Mouse (Mus musculus): Measurements from ENCODE around the gene Ces2c. TPM values are rescaled to one million over a fixed set of nuclear protein-coding genes. Genes with fewer than 3 reads are reported as not detected.
"Not testable (repeated sequence)": the region's sequence is repeated elsewhere in the genome, so short reads cannot be mapped to it uniquely, and the experiment has no call there.

Gene Ces2c
- polyA plus RNA-seq, 1 experiment: not detected

- Histone ChIP-seq H3K27ac (ENCODE audit: insufficient read depth, low read depth, low read length) (no peak overlapping the region), H3K4me1 (ENCODE audit: control insufficient read depth, insufficient read depth, low read length) (no peaks in the 10 kb centered on the region), H3K4me3 (ENCODE audit: insufficient read depth, low read depth, low read length) (no peak overlapping the region)
- no peak for TF ChIP-seq POLR2A (IDR thresholded peaks at IDR 0.05; ENCODE audit: insufficient read depth, low read depth, low read length)
- no peak for TF ChIP-seq CTCF (IDR thresholded peaks at IDR 0.05; ENCODE audit: insufficient read depth, low read depth, low read length)
- 78% methylated on average over 4 of the region's 4 CpGs for WGBS
Observed at GRCm38 (mm10) chr8:104847741-104848462, 1.0 kb downstream of the Ces2c start.

DNA sequence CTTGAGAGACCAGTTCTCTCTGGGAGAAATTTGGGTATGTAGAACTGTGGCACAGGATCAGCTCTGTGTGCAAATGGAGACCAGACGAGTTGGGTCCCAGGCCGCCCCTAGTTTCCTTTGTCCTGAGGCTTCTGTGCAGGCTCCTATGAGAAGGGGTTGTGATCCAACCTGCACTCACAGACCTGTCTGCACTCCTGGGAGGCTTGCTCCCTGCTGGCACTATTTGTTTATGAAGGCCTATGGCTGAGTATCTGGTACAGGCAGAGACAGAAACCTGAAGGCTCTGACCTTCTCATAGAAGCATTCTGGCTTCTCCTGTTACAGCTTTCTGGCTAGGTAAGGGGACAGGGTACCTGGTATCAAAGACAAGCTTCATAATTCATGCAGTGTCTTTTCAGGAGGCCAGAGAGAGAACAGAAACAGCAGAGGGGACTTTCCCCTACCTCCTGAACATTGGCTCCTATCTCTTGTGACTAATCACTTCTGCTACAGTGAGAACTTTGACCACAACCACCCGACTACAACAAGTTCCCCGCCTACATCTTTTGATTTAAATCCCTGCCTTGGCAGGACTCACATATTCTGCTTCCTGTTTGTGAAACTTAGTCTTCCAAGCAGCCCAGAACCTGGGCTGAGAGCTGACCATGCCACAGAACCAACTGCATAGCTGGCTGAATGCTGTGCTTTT is 20.1 kb downstream of the Ces2c start:
- H3K4me3 ChIP-seq (ENCODE audit: insufficient read depth, low read depth, low read length); H3K27ac ChIP-seq (ENCODE audit: insufficient read depth, low read depth, low read length); H3K4me1 ChIP-seq (ENCODE audit: control insufficient read depth, insufficient read depth, low read length): not testable (repeated sequence)
- no CpG with 5 or more reads among the region's 4 CpGs for WGBS

- not testable (repeated sequence) for H3K4me3 ChIP-seq (ENCODE audit: insufficient read depth, low read depth, low read length)
- no CpG with 5 or more reads among the region's 2 CpGs for WGBS
Observed at GRCm38 (mm10) chr8:104868876-104869275, 22.0 kb downstream of the Ces2c start.

GRCm38 (mm10) chr8:104886223-104886926 is 39.5 kb downstream of the Ces2c start:
- not testable (repeated sequence) for H3K27ac ChIP-seq (ENCODE audit: insufficient read depth, low read depth, low read length); H3K4me1 ChIP-seq (ENCODE audit: control insufficient read depth, insufficient read depth, low read length); H3K4me3 ChIP-seq (ENCODE audit: insufficient read depth, low read depth, low read length)
- WGBS: no CpG with 5 or more reads among the region's 4 CpGs

More at GRCm38 (mm10) chr8:104868876-104869275, 22.0 kb downstream of the Ces2c start:
- not testable (repeated sequence) for H3K4me1 ChIP-seq (ENCODE audit: control insufficient read depth, insufficient read depth, low read length); H3K27ac ChIP-seq (ENCODE audit: insufficient read depth, low read depth, low read length)

DNA sequence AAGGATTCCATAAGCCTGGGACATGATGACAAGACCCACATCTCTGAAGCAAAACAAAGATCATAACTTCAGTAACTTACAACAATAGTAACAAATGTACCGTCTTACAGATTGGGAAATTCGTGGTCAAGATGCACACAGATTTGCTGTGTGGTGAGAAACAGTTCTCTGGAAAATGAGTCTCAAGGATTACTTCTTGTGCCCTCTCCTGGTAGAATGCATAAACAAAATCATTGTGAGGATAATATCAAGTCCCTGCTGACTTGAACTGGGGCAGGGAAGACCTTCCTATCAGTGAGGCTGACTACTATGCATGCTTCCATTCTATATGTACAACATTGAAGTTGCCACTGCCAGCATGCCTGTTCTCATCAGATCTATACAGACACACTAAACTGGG is 54.9 kb downstream of the Ces2c start:
- 81% methylated on average over 2 of the region's 2 CpGs for WGBS
- H3K4me3 ChIP-seq (ENCODE audit: insufficient read depth, low read depth, low read length): no peak overlapping the region
- H3K4me1 ChIP-seq (ENCODE audit: control insufficient read depth, insufficient read depth, low read length): no peaks in the 10 kb centered on the region
- no peak overlapping the region for H3K27ac ChIP-seq (ENCODE audit: insufficient read depth, low read depth, low read length)
- TF ChIP-seq POLR2A (IDR thresholded peaks at IDR 0.05; ENCODE audit: insufficient read depth, low read depth, low read length): no peak
- no peak for TF ChIP-seq CTCF (IDR thresholded peaks at IDR 0.05; ENCODE audit: insufficient read depth, low read depth, low read length)

Other genes with a start within 250 kb of the Ces2c start
- not detected in 2 replicates for gene Cdh16, start 222.7 kb upstream of the Ces2c start, polyA plus RNA-seq (2012; ENCODE audit: insufficient read depth, insufficient read length, low replicate concordance, missing spikeins)
- not detected in 2 replicates for gene Rrad, start 215.7 kb upstream of the Ces2c start, polyA plus RNA-seq (2012; ENCODE audit: insufficient read depth, insufficient read length, low replicate concordance, missing spikeins)
- gene Ciao2b, start 205.1 kb upstream of the Ces2c start, polyA plus RNA-seq (2012; ENCODE audit: insufficient read depth, insufficient read length, low replicate concordance, missing spikeins): not detected in 2 replicates
- not detected in 2 replicates for gene Ces2a, start 113.1 kb upstream of the Ces2c start, polyA plus RNA-seq (2012; ENCODE audit: insufficient read depth, insufficient read length, low replicate concordance, missing spikeins)
- gene Ces2b, start 15.5 kb upstream of the Ces2c start, polyA plus RNA-seq (2012; ENCODE audit: insufficient read depth, insufficient read length, low replicate concordance, missing spikeins): not detected in 2 replicates
- not detected in 2 replicates for gene Ces2e, start 79.2 kb downstream of the Ces2c start, polyA plus RNA-seq (2012; ENCODE audit: insufficient read depth, insufficient read length, low replicate concordance, missing spikeins)
- not detected in 2 replicates for gene Ces2f, start 100.3 kb downstream of the Ces2c start, polyA plus RNA-seq (2012; ENCODE audit: insufficient read depth, insufficient read length, low replicate concordance, missing spikeins)
- not detected in 2 replicates for gene Ces2g, start 114.7 kb downstream of the Ces2c start, polyA plus RNA-seq (2012; ENCODE audit: insufficient read depth, insufficient read length, low replicate concordance, missing spikeins)
- gene Ces2h, start 153.8 kb downstream of the Ces2c start, polyA plus RNA-seq (2012; ENCODE audit: insufficient read depth, insufficient read length, low replicate concordance, missing spikeins): not detected in 2 replicates
- not detected in 2 replicates for gene Ces3a, start 201.5 kb downstream of the Ces2c start, polyA plus RNA-seq (2012; ENCODE audit: insufficient read depth, insufficient read length, low replicate concordance, missing spikeins)
- not detected in 2 replicates for gene Ces3b, start 236.7 kb downstream of the Ces2c start, polyA plus RNA-seq (2012; ENCODE audit: insufficient read depth, insufficient read length, low replicate concordance, missing spikeins)

All from olfactory bulb, adult 2 months (tissue).